Mouse (Mus musculus) ES-E14 (cell line): ENCODE results near the gene Tmbim4.

Experiments used
- CHD2 ChIP-seq: IDR thresholded peaks from 2 replicates; pipeline ENCODE4 v1.6.1; 2014; ENCODE audit warnings: mild to moderate bottlenecking, low read depth, low read length, inconsistent platforms
- MAFK ChIP-seq: IDR thresholded peaks from 2 replicates; pipeline ENCODE4 v1.6.1; 2014; ENCODE audit warnings: mild to moderate bottlenecking, low read depth, low read length, inconsistent platforms; ENCODE audit not compliant: insufficient read depth
- ZC3H11A ChIP-seq: IDR thresholded peaks from 2 replicates; pipeline ENCODE4 v1.6.1; 2012; ENCODE audit warnings: low read depth, mild to moderate bottlenecking, inconsistent platforms, low read length, borderline replicate concordance
- ZNF384 ChIP-seq: IDR thresholded peaks from 2 replicates; pipeline ENCODE4 v1.6.1; 2012; ENCODE audit warnings: low read depth, low read length, inconsistent platforms

DNA sequence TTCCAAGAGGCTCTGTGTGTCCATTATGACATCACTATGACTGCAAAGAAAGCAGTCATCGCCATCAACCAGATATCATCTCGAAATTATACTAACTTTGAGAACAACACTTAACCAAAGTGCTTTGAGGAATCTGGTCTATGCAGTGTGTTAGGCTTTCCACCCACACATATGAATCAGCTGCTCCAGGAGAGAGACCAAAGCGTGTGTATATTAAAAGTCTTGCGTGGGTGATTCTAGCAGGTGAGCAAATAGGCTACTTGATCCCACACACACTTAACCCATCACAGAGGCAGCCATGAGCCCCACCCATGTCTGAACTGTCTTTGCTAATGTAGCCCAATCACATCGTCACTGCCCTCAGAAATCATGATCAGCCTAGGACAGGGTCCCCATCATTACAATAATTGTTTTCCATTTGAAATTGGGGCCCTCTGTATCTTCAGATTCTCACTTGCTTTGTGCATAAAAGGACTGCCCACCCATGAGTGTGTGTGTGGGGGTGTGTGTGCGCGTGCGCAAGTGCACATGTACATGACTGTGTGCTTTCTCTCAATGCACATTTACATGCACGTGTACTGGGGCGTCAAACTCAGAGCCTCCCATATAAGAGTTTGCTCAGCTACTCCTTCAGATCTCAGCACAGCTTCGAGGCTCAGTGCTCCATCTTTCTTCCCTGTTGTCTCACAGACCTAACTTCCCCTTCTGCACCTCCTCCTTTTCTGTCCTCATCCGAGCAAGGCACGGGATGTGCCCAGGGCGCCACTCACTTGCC is 4.1 kb upstream of the Tmbim4 start:
- TF ChIP-seq ZC3H11A (no peak), MAFK (no peak), ZNF384 (no peak), CHD2 (no peak)
